ENCODE assay signal across 8 mouse cellular contexts in the genomic region with DNA sequence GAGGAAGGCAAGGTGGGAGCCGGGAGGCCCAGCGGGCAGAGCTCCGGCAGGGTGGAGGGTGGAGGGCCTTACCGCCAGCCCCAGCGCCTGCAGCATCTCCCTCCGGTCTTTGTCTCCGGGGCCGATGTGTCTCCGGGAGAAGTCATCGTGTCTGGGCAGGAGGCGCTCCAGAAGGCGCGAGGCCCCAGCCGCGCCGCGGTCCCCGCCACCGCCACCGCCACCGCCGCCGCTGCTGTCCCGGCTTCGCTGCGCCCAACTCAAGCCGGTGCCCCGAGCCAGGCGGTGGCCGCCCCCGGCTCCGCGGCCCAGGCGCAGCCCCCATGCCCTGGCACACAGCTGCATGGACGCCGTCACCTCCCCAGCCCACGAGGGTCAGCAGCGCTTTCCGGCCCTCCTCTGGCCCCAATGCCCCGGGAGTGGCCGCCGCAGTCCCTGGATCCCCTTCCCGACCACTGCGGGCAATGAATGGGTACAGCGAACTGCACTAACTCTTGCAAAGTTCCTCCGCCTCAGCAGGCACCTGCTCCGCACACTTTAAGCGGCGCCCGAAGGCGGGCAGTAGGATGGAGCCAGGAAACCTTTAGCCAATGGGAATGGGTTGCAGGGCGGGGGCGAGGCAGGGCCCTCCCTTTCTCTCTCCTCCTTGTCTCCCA. TPM values are rescaled to one million over a fixed set of nuclear protein-coding genes. Genes with fewer than 3 reads are reported as not detected.
DNase-seq lines count a peak whose midpoint lies in the region; ATAC-seq and TF ChIP-seq lines count a peak whose summit lies in the region.

TSS of gene Gldc (minus strand) at position 511 of the 653 bp plus-strand sequence.

- 0 out of 2 replicates have a peak, but pooled peaks have one; percentile 39 for ATAC-seq in common myeloid progenitor, adult 5-6 weeks (replicated peaks; ENCODE audit: low read depth, poor library complexity, severe bottlenecking)
- ATAC-seq in hindbrain, postnatal 0 days, result peak; percentile 95
- ATAC-seq in megakaryocyte-erythroid progenitor cell, adult 5-6 weeks (replicated peaks; ENCODE audit: low FRiP score, low TSS enrichment, poor library complexity, severe bottlenecking), result 0 out of 2 replicates have a peak, but pooled peaks have one; percentile 10

- TF ChIP-seq CTCF in hindbrain, postnatal 0 days (IDR thresholded peaks at IDR 0.05; ENCODE audit: low read depth), result no peak

- H3K27me3 ChIP-seq in hindbrain, postnatal 0 days (ENCODE audit: insufficient read depth, low read length), result no peaks in the 10 kb centered on the region; the same call in 1 of the 2 replicates

- peak within 1 kb of the TSS; percentile 69 for H3K27ac ChIP-seq in hindbrain, postnatal 0 days

- peak within 1 kb of the TSS; percentile 91 for H3K4me2 ChIP-seq in hindbrain, postnatal 0 days (ENCODE audit: low read depth, low read length)

- H3K9ac ChIP-seq in hindbrain, postnatal 0 days (replicated peaks; ENCODE audit: low read length), result peak within 1 kb of the TSS; percentile 58

- peak within 1 kb of the TSS; percentile 59 for H3K4me3 ChIP-seq in hindbrain, postnatal 0 days (ENCODE audit: low read length)

- peak; percentile 44 for DNase-seq in adrenal gland, postnatal 14 days
- DNase-seq in gastrocnemius, postnatal 10 days, result peak; percentile 24
- DNase-seq in hindbrain, postnatal 0 days (ENCODE audit: low spot score), result peak; percentile 82
- peak; percentile 34 for DNase-seq in left cerebral cortex, adult 8-10 months (ENCODE audit: low spot score in 2 of 2)
- peak; percentile 57 for DNase-seq in right cerebral cortex, postnatal 4 days
- DNase-seq in B cell, adult 2 months, result no peak

- no peaks in the 10 kb centered on the region for H3K36me3 ChIP-seq in hindbrain, postnatal 0 days (ENCODE audit: insufficient read depth, low read length)

- H3K9me3 ChIP-seq in hindbrain, postnatal 0 days (ENCODE audit: low read length), result no peaks in the 10 kb centered on the region; the same call in 1 of the 2 replicates

- 1% methylated on average over 50 of the region's 53 CpGs for WGBS in hindbrain, postnatal 0 days

- H3K4me1 ChIP-seq in hindbrain, postnatal 0 days (ENCODE audit: insufficient read depth, low read length), result no peaks in the 10 kb centered on the region

RNA-seq across cellular contexts. Expression of gene Gldc, which starts in this region (rescaled TPM):
- total RNA-seq in adrenal gland, postnatal 14 days (2021), result 1.7 and 15.3 TPM in 2 replicates
- total RNA-seq in common myeloid progenitor, adult 5-6 weeks (2017), result 0.18 TPM in 1 of 2 replicates, not detected in the other
- under 1 TPM; 0.16 to 0.34 TPM for total RNA-seq in gastrocnemius, postnatal 10 days (2021)
- 15.9 and 16.6 TPM in 2 replicates for total RNA-seq in hindbrain, postnatal 0 days (2014; rRNA removed)
- 8.5 and 8.7 TPM in 2 replicates for polyA plus RNA-seq in hindbrain, postnatal 0 days (2015; fragmentation: Nextera tagmentation; extraction: Ambion mirVana)
- 10 to 100 TPM; 19.8 to 21.3 (median 21.2) TPM for total RNA-seq in left cerebral cortex, adult 8-10 months (2022)
- total RNA-seq in megakaryocyte-erythroid progenitor cell, adult 5-6 weeks (2014; fragmentation: Nextera tagmentation), result not detected in 2 replicates
- not detected in 2 replicates for total RNA-seq in megakaryocyte-erythroid progenitor cell, adult 5-6 weeks (2017)

Comparison
In these comparisons a context has a peak if more than half of its experiments do, and no peak if none do; other contexts are left out.
1. Peak in ATAC-seq in common myeloid progenitor, adult 5-6 weeks; RNA of the gene not detected or under 1 TPM.
2. Peak in DNase-seq in gastrocnemius, postnatal 10 days; RNA of the gene not detected or under 1 TPM.
3. Peak in ATAC-seq in megakaryocyte-erythroid progenitor cell, adult 5-6 weeks; RNA of the gene not detected or under 1 TPM.
4. DNase-seq: peak in adrenal gland, postnatal 14 days (single experiment), hindbrain, postnatal 0 days (single experiment), left cerebral cortex, adult 8-10 months (2 of 2) and right cerebral cortex, postnatal 4 days (single experiment); none in B cell, adult 2 months (0 of 2).
5. ATAC-seq: peak in every context shown above with its lines; median percentile 95 in hindbrain, postnatal 0 days; 39 in common myeloid progenitor, adult 5-6 weeks; 10 in megakaryocyte-erythroid progenitor cell, adult 5-6 weeks.